Mouse (Mus musculus) CD8-positive naive resting alpha-beta T cell, adult 57 days (primary cell): ENCODE data around the gene Rnf24. TPM values are rescaled to one million over a fixed set of nuclear protein-coding genes. Genes with fewer than 3 reads are reported as not detected.

Experiments used
- total RNA-seq: library from RNA; stranded (reverse); gene quantifications from one replicate; pipeline ENCODE4 v1.2.4, GENCODE M21; 2023

The Rnf24 gene
- 4.9 TPM for total RNA-seq

GRCm38 (mm10) chr2:131352747-131353563 is at the start of gene Rnf24:
Gene Rnf24, minus strand, starts transcription at chr2:131352892.

GRCm38 (mm10) chr2:131262213-131262672 is 90.4 kb downstream of the Rnf24 start, which contains the start of gene Pank2:
Gene Pank2, plus strand, starts transcription at chr2:131262495.

Other genes starting within 250 kb of the Rnf24 start
- not detected for gene Hspa12b, start 225.6 kb downstream of the Rnf24 start, total RNA-seq
- not detected for gene Gm11037, start 219.4 kb downstream of the Rnf24 start, total RNA-seq
- gene 1700037H04Rik, start 192.8 kb downstream of the Rnf24 start, total RNA-seq, result 18.0 TPM
- 21.4 TPM for gene Cenpb, start 172.8 kb downstream of the Rnf24 start, total RNA-seq
- gene Cdc25b, start 165.9 kb downstream of the Rnf24 start, total RNA-seq, result 53.7 TPM
- gene Spef1, start 165.6 kb downstream of the Rnf24 start, total RNA-seq, result 1.6 TPM
- gene Ap5s1, start 145.8 kb downstream of the Rnf24 start, total RNA-seq, result 11.9 TPM
- gene Mavs, start 118.8 kb downstream of the Rnf24 start, total RNA-seq, result 19.8 TPM
- gene Pank2, start 90.4 kb downstream of the Rnf24 start, total RNA-seq, result 59.6 TPM
- 18.5 TPM for gene Smox, start 138.6 kb upstream of the Rnf24 start, total RNA-seq
- gene Adra1d, start 209.4 kb upstream of the Rnf24 start, total RNA-seq, result not detected